Mouse (Mus musculus): ENCODE measurements at regions not wholly inside any gene's neighbourhood (a gene's known extent, or its start where the extent isn't known, plus 50 kb on each side); places are given as distances from the start of the nearest gene placed in this dataset.
A peak's percentile ranks its signal among the peaks of the same experiment; 100 is the strongest.

DNA sequence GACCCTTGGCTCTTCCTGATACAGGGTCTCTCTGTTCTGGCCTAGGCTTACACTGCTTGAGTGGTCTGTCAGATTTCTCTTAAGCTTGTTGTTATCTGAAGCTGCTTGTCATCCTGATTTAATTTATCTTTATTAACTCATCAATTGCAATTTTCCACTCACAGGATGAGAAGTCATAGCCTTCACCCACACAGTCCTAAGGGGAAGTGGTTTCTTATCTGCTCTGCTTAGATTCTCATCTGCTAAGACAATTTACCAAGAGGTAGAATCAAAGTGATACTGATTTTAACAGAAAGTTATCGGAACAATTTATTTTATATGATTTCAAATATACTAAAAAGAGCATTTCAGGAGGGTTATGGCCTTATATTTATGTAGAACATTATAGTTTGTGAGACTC lies 249.4 kb downstream of the Mex3b start:
- H3K27me3 ChIP-seq (ENCODE audit: control insufficient read depth in 1 of 2, insufficient read depth in 2 of 2, low read length in 2 of 2) = peaks cover 0 to 1% of the 10 kb centered on the region in 2 experiments; a peak in 2 of 4 replicates
- no peaks in the 10 kb centered on the region for H3K4me1 ChIP-seq (ENCODE audit: control insufficient read depth in 1 of 2, insufficient read depth in 2 of 2, low read length in 2 of 2)
- no peak overlapping the region for H3K9ac ChIP-seq (ENCODE audit: control insufficient read depth, low read depth, low read length, poor library complexity, severe bottlenecking)
- H3K4me3 ChIP-seq (ENCODE audit: control insufficient read depth in 1 of 2, insufficient read depth in 1 of 2, low read depth in 2 of 2, low read length in 2 of 2) = no peak overlapping the region
- DNase-seq (ENCODE audit: low read depth, low spot score) = no peak
- H3K36me3 ChIP-seq (ENCODE audit: control insufficient read depth in 1 of 2, insufficient read depth in 2 of 2, low read length in 2 of 2) = no peaks in the 10 kb centered on the region
- no peak overlapping the region for H3K27ac ChIP-seq (ENCODE audit: control insufficient read depth, low read depth, low read length)
- no peaks in the 10 kb centered on the region for H3K79me2 ChIP-seq (ENCODE audit: control insufficient read depth, insufficient read depth, low read length, poor library complexity)
- no peaks in the 10 kb centered on the region for H3K9me3 ChIP-seq (replicated peaks; ENCODE audit: insufficient read depth, low read length)
- TF ChIP-seq TAL1 (IDR thresholded peaks at IDR 0.05; ENCODE audit: low read length) (no peak), BHLHE40 (IDR thresholded peaks at IDR 0.05; ENCODE audit: borderline replicate concordance, low read depth, low read length) (no peak), RCOR1 (IDR thresholded peaks at IDR 0.05; ENCODE audit: low read depth, low read length) (peak; percentile 37; the same call in 1 of the 2 replicates)

- Histone ChIP-seq H3K36me3 (ENCODE audit: control insufficient read depth in 1 of 2, insufficient read depth in 2 of 2, low read length in 2 of 2) (no peaks in the 10 kb centered on the region), H3K9ac (ENCODE audit: control insufficient read depth, low read depth, low read length, poor library complexity, severe bottlenecking) (no peak overlapping the region), H3K9me3 (replicated peaks; ENCODE audit: insufficient read depth, low read length) (no peaks in the 10 kb centered on the region), H3K79me2 (ENCODE audit: control insufficient read depth, insufficient read depth, low read length, poor library complexity) (no peaks in the 10 kb centered on the region), H3K27ac (ENCODE audit: control insufficient read depth, low read depth, low read length) (no peak overlapping the region), H3K4me1 (ENCODE audit: control insufficient read depth in 1 of 2, insufficient read depth in 2 of 2, low read length in 2 of 2) (no peaks in the 10 kb centered on the region), H3K27me3 (ENCODE audit: control insufficient read depth in 1 of 2, insufficient read depth in 2 of 2, low read length in 2 of 2) (no peaks in the 10 kb centered on the region; a peak in 1 of 4 replicates), H3K4me3 (ENCODE audit: control insufficient read depth in 1 of 2, insufficient read depth in 1 of 2, low read depth in 2 of 2, low read length in 2 of 2) (no peak overlapping the region)
- no peak for TF ChIP-seq ELF1 (IDR thresholded peaks at IDR 0.05; ENCODE audit: low read depth, low read length)
- no peak for DNase-seq (ENCODE audit: low read depth, low spot score)
Measured at GRCm38 (mm10) chr7:83117065-83117464, 249.9 kb downstream of the Mex3b start.

- Histone ChIP-seq H3K9ac (ENCODE audit: control insufficient read depth, low read depth, low read length, poor library complexity, severe bottlenecking) (no peak overlapping the region), H3K9me3 (replicated peaks; ENCODE audit: insufficient read depth, low read length) (no peaks in the 10 kb centered on the region), H3K4me3 (ENCODE audit: control insufficient read depth in 1 of 2, insufficient read depth in 1 of 2, low read depth in 2 of 2, low read length in 2 of 2) (no peak overlapping the region), H3K36me3 (ENCODE audit: control insufficient read depth in 1 of 2, insufficient read depth in 2 of 2, low read length in 2 of 2) (no peaks in the 10 kb centered on the region), H3K4me1 (ENCODE audit: control insufficient read depth in 1 of 2, insufficient read depth in 2 of 2, low read length in 2 of 2) (no peaks in the 10 kb centered on the region), H3K79me2 (ENCODE audit: control insufficient read depth, insufficient read depth, low read length, poor library complexity) (no peaks in the 10 kb centered on the region), H3K27me3 (ENCODE audit: control insufficient read depth in 1 of 2, insufficient read depth in 2 of 2, low read length in 2 of 2) (peaks cover 0 to 3% of the 10 kb centered on the region in 2 experiments; a peak in 3 of 4 replicates), H3K27ac (ENCODE audit: control insufficient read depth, low read depth, low read length) (no peak overlapping the region)
- TF ChIP-seq CTCF (IDR thresholded peaks at IDR 0.05 in 2 of 3, conservative IDR thresholded peaks at IDR 0.05 in 1 of 3; ENCODE audit: control insufficient read depth in 1 of 3, insufficient read depth in 1 of 3, low read depth in 2 of 3, low read length in 3 of 3, poor library complexity in 1 of 3, severe bottlenecking in 1 of 3) = peak in 1 of 3 experiments; percentile 14; a peak in 1 of 6 replicates
- TF ChIP-seq ZNF384 (IDR thresholded peaks at IDR 0.05; ENCODE audit: low read depth, low read length) = no peak
- TF ChIP-seq RAD21 (IDR thresholded peaks at IDR 0.05; ENCODE audit: low read depth, low read length) = peak; percentile 2
- no peak for DNase-seq (ENCODE audit: low read depth, low spot score)
Measured at GRCm38 (mm10) chr7:83126196-83126595, 259.1 kb downstream of the Mex3b start.

DNA sequence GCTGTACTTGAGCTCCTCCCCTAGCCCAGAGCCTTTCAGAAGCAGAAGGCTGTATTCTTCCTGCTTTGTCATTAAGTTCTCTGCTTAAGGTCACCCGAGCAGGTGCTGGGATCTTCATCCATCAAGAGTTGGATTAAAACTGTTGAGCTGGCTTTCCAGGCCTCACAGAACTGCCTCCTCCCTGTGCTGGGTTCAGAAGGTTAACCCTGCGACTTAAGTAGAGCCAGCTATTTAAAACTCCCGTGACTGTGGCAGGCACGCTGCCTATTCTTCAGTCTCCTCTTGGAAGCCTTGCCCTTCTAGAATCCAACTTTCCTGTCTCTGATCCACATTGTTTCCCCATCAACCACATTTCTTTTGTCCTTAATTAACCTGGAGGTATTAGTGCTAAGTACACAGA lies 273.1 kb downstream of the Mex3b start:
- peak; percentile 7 for DNase-seq (ENCODE audit: low read depth, low spot score)
- Histone ChIP-seq H3K9ac (ENCODE audit: control insufficient read depth, low read depth, low read length, poor library complexity, severe bottlenecking) (no peak overlapping the region), H3K4me3 (ENCODE audit: control insufficient read depth in 1 of 2, insufficient read depth in 1 of 2, low read depth in 2 of 2, low read length in 2 of 2) (no peak overlapping the region), H3K4me1 (ENCODE audit: control insufficient read depth in 1 of 2, insufficient read depth in 2 of 2, low read length in 2 of 2) (peaks cover 2 to 17% of the 10 kb centered on the region in 2 experiments; a peak in 3 of 4 replicates), H3K79me2 (ENCODE audit: control insufficient read depth, insufficient read depth, low read length, poor library complexity) (no peaks in the 10 kb centered on the region), H3K9me3 (replicated peaks; ENCODE audit: insufficient read depth, low read length) (no peaks in the 10 kb centered on the region), H3K36me3 (ENCODE audit: control insufficient read depth in 1 of 2, insufficient read depth in 2 of 2, low read length in 2 of 2) (peaks cover 0 to 12% of the 10 kb centered on the region in 2 experiments; a peak in 2 of 4 replicates), H3K27me3 (ENCODE audit: control insufficient read depth in 1 of 2, insufficient read depth in 2 of 2, low read length in 2 of 2) (0 out of 4 replicates have a peak, but pooled peaks cover 0 to 2% of the 10 kb centered on the region in 2 experiments), H3K27ac (ENCODE audit: control insufficient read depth, low read depth, low read length) (no peak overlapping the region)
- no peak for TF ChIP-seq NELFE (IDR thresholded peaks at IDR 0.05; ENCODE audit: low read depth, low read length)
- no peak for TF ChIP-seq CHD2 (IDR thresholded peaks at IDR 0.05; ENCODE audit: low read length)
- no peak for TF ChIP-seq MEF2A (IDR thresholded peaks at IDR 0.05; ENCODE audit: extremely low read depth, insufficient replicate concordance, low read depth, low read length, poor library complexity, severe bottlenecking)
- no peak for TF ChIP-seq ZMIZ1 (IDR thresholded peaks at IDR 0.05; ENCODE audit: low read depth, low read length)
- no peak for TF ChIP-seq ZC3H11A (IDR thresholded peaks at IDR 0.05; ENCODE audit: low read depth, low read length)
- no peak for TF ChIP-seq SMC3 (IDR thresholded peaks at IDR 0.05; ENCODE audit: low read depth, low read length)
- TF ChIP-seq RCOR1 (IDR thresholded peaks at IDR 0.05; ENCODE audit: low read depth, low read length) = no peak
- TF ChIP-seq MXI1 (IDR thresholded peaks at IDR 0.05; ENCODE audit: low read depth, low read length) = no peak
- TF ChIP-seq USF1 (IDR thresholded peaks at IDR 0.05; ENCODE audit: low read depth, low read length) = no peak
- no peak for TF ChIP-seq USF2 (IDR thresholded peaks at IDR 0.05; ENCODE audit: borderline replicate concordance in 1 of 2, insufficient read depth in 1 of 2, low read depth in 1 of 2, low read length in 2 of 2)
- TF ChIP-seq POLR2AphosphoS2 (IDR thresholded peaks at IDR 0.05; ENCODE audit: low read length) = no peak
- TF ChIP-seq MAX (IDR thresholded peaks at IDR 0.05; ENCODE audit: low read length) = no peak
- TF ChIP-seq MAZ (IDR thresholded peaks at IDR 0.05; ENCODE audit: low read depth, low read length) = no peak
- TF ChIP-seq EP300 (IDR thresholded peaks at IDR 0.05; ENCODE audit: low read depth in 1 of 2, low read length in 2 of 2) = no peak
